Mouse (Mus musculus) splenic B cell, adult 2 months (primary cell): ENCODE data around the gene Grin3b.

Experiments used
- DNase-seq: peaks from one replicate; pipeline ENCODE4 v3.0.0-alpha.2; 2011; ENCODE audit warnings: low read depth, low spot score
- H3K27me3 ChIP-seq: 2 replicates; pipeline ENCODE4 v1.6.1; 2012; ENCODE audit warnings: mild to moderate bottlenecking, low read length, moderate library complexity, mixed read lengths; ENCODE audit not compliant: control insufficient read depth, poor library complexity, insufficient read depth, severe bottlenecking
- H3K36me3 ChIP-seq: 2 replicates; pipeline ENCODE4 v1.6.1; 2012; ENCODE audit warnings: mild to moderate bottlenecking, low read length, moderate library complexity, mixed read lengths; ENCODE audit not compliant: control insufficient read depth, poor library complexity, insufficient read depth, severe bottlenecking

Gene Grin3b

DNA sequence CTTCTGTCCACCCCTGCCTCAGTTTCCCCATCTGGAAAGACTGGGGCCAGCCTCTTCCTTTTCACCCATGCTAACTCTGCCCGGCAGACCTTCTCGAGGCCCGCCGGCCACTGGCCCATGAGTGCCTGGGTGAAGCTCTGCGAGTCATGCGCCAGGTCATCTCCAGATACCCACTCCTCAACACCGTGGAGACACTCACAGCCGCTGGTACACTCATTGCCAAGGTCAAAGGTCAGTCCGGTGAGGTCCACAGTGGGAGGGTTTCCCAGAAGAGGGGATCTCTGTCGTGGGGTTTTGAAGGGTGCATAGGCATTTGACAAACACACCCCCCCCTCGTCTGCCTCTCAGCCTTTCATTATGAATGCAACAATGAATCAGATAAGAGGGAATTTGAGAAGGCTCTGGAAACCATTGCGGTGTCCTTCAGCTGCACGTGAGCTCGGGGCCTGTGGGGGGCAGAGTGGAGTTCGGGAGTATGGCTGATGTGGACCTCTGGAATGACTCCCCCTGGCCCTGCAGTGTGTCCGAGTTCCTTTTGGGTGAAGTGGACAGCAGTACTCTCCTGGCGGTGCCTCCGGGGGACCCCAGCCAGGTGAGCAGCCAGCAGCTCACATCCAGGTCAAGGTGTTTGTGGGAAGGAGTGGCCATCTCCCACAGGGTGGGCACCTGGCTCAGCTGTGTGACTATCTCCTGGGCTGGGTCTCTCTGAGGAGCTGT is 50.2 kb downstream of the Grin3b start:
- DNase-seq, result no peak
- peaks cover 35% of the 10 kb centered on the region for H3K36me3 ChIP-seq
- no peaks in the 10 kb centered on the region for H3K27me3 ChIP-seq

GRCm38 (mm10) chr10:80021320-80021641 is 50.8 kb downstream of the Grin3b start:
- Histone ChIP-seq H3K27me3 (no peaks in the 10 kb centered on the region), H3K36me3 (peaks cover 37% of the 10 kb centered on the region)
- DNase-seq, result no peak

- Histone ChIP-seq H3K36me3 (peaks cover 45% of the 10 kb centered on the region), H3K27me3 (no peaks in the 10 kb centered on the region)
- no peak for DNase-seq
Measured at GRCm38 (mm10) chr10:80022164-80022563, 51.6 kb downstream of the Grin3b start.

DNA sequence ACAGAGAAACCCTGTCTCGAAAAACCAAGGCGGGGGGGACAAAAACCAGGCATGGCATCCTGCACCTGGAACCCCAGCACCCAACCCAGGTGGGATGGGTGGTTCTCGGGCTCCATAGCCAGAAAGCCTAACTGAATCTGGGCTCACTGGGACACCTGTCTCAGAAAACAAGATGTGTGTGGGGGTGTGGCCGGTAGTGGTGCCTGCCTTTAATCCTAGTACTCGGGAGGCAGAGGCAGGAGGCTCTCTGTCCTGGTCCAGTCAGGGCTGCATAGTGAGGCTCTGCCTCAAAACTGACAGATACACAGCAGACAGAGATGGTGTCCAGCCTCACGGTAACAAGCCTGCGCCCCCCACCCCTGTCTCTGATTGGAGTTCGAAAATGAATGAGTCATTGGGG is 52.3 kb downstream of the Grin3b start:
- DNase-seq, result no peak

DNA sequence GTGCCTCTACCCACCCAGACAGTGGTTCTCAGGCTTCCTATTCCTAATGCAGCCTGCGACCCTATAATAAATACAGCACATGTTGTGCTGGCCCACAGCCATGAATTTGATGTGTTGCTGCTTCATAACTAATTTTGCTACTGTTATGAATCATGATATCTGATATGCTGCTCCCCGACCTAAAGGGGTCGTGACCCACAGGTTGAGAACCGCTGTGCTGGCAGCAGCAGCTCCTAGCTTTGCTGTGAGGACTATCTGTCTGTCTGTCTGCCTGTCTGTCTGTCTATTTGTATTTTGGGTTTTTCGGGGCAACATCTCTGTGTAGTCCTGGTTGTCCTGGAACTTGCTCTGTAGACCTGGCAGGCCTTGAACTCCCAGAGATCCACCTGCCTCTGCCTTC is 53.2 kb downstream of the Grin3b start:
- DNase-seq, result no peak

More for the DNA sequence above, 52.3 kb downstream of the Grin3b start:
- peaks cover 51% of the 10 kb centered on the region for H3K36me3 ChIP-seq
- no peaks in the 10 kb centered on the region for H3K27me3 ChIP-seq

DNA sequence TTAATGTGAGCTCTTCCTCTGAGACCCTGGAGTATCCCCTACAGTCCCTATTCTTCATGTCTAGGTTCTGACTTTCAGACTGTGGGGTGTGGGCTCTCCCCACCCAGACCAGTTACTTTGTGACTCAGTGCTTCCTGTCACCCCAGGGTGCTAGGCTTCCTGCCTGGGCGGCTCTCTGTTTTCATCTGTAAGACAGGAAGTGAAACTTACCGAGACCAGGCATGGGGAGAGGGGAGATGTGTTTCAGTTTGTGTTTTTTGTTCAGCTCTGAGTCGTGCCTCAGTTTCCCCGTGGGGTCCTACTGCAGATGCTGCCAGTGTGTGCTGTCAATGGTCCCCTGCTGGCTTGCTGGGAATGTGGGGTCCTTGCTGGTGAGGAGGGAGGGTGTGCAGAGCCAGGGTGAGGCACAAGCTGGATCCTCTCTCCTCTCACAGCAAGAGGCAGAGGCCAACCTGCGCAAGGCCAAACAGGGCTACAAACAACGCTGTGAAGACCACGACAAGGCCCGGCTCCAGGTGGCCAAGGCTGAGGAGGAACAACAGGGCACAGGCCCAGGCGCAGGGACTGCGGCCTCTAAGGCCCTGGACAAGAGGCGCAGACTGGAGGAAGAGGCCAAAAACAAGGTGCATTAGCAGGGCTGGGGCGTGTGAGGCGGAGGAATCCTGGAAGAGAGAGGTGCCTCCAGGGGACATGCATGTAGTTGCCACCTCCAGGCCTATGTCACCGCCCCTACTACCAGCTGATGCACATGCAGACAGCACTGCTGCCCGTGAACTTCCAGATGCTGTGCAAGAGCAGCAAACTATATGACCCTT is 53.9 kb downstream of the Grin3b start:
- peak; percentile 83 for DNase-seq
- Histone ChIP-seq H3K36me3 (peaks cover 63% of the 10 kb centered on the region), H3K27me3 (no peaks in the 10 kb centered on the region)

More for the DNA sequence above, 53.2 kb downstream of the Grin3b start:
- peaks cover 59% of the 10 kb centered on the region for H3K36me3 ChIP-seq
- no peaks in the 10 kb centered on the region for H3K27me3 ChIP-seq

DNA sequence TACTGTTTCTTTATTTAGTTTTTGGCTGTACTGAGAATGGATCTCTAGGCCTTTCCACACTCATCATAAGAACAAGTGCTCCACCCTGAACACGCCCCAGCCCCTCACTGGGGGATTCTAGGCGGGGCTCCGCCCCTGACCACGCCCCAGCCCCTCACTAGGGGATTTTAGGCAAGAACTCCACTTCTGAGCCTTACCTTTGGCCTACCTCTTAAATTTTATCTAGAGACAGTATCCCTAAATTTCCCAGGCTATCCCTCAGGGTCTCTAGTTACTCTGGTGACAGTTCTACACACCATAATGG is 54.5 kb downstream of the Grin3b start:
- Histone ChIP-seq H3K36me3 (peaks cover 64% of the 10 kb centered on the region), H3K27me3 (no peaks in the 10 kb centered on the region)
- no peak for DNase-seq

GRCm38 (mm10) chr10:80025463-80025862 is 54.9 kb downstream of the Grin3b start:
- H3K27me3 ChIP-seq, result no peaks in the 10 kb centered on the region
- DNase-seq, result no peak

DNA sequence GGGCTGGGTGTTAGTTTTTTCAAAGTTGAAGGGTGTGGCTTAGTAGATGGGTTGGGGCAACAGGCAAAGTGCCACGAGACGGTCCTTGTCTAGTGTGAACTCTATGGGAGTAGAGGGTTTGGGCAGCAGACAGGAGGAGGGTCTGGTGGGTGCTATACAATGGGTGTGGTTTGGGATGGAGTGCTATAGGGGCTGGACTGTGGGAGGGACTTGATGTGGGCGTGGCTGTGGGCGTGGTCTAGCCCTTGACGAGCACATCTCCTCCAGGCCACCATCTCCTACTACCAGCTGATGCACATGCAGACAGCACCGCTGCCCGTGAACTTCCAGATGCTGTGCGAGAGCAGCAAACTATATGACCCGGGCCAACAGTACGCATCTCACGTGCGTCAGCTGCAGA is 55.4 kb downstream of the Grin3b start:
- peak; percentile 47 for DNase-seq
- no peaks in the 10 kb centered on the region for H3K27me3 ChIP-seq
- peaks cover 64% of the 10 kb centered on the region for H3K36me3 ChIP-seq

More at GRCm38 (mm10) chr10:80025463-80025862, 54.9 kb downstream of the Grin3b start:
- peaks cover 66% of the 10 kb centered on the region for H3K36me3 ChIP-seq
